Mouse (Mus musculus): ENCODE measurements around the gene Brd2.

- TF ChIP-seq GATA1 (IDR thresholded peaks at IDR 0.05; ENCODE audit: borderline replicate concordance, low read length), result no peak
- no peak for TF ChIP-seq CTCF (IDR thresholded peaks at IDR 0.05; ENCODE audit: low read depth, low read length)
- TF ChIP-seq POLR2AphosphoS5 (IDR thresholded peaks at IDR 0.05; ENCODE audit: insufficient replicate concordance, low read depth, low read length), result no peak
- TF ChIP-seq TAL1 (conservative IDR thresholded peaks at IDR 0.05; ENCODE audit: low read depth, low read length), result no peak
Measured at GRCm38 (mm10) chr17:34170487-34170876, 48.0 kb upstream of the Brd2 start.

Measured in G1E (cell line).